Mouse (Mus musculus): ENCODE measurements around the gene Ptgfrn. TPM values are rescaled to one million over a fixed set of nuclear protein-coding genes. Genes with fewer than 3 reads are reported as not detected.

Gene Ptgfrn
- total RNA-seq (2023), result 5.2 TPM

GRCm38 (mm10) chr3:101110043-101110837 is at the start of gene Ptgfrn:
Gene Ptgfrn, minus strand, starts transcription at chr3:101110278.

GRCm38 (mm10) chr3:101029339-101029738 is 80.7 kb downstream of the Ptgfrn start, which contains the start of gene Cd101:
Gene Cd101, minus strand, starts transcription at chr3:101029556.

Other genes starting within 250 kb of the Ptgfrn start
- 1.1 TPM for gene Trim45, start 188.1 kb downstream of the Ptgfrn start, total RNA-seq (2023)
- 8.5 TPM for gene Ttf2, start 140.6 kb downstream of the Ptgfrn start, total RNA-seq (2023)
- 3.1 TPM for gene Cd101, start 80.7 kb downstream of the Ptgfrn start, total RNA-seq (2023)
- gene Cd2, start 177.7 kb upstream of the Ptgfrn start, total RNA-seq (2023), result 742 TPM

Measured in CD4-positive naive resting alpha-beta T cell, adult 57 days (primary cell).